Mouse (Mus musculus) gastrocnemius, postnatal 14 days (tissue): ENCODE measurements around the gene Fndc5. TPM values are rescaled to one million over a fixed set of nuclear protein-coding genes. Genes with fewer than 3 reads are reported as not detected.

Source experiments
- DNase-seq: peaks from one replicate; pipeline ENCODE4 v3.0.0; 2021; ENCODE audit warnings: mixed read lengths
- intact Hi-C: fragments of 180-260 bp; cut with DNase I; formaldehyde crosslinking; loops from one replicate; pipeline ENCODE4 v1.15.1; 2025; ENCODE audit warnings: low total_unique reads
- total RNA-seq, 2 experiments: library from RNA; stranded (reverse); gene quantifications; 2 replicates each; pipeline ENCODE4 v1.2.3; 2021

The Fndc5 gene
- total RNA-seq, 2 experiments from 2014 or later: 28.4 to 53.2 TPM

DNA sequence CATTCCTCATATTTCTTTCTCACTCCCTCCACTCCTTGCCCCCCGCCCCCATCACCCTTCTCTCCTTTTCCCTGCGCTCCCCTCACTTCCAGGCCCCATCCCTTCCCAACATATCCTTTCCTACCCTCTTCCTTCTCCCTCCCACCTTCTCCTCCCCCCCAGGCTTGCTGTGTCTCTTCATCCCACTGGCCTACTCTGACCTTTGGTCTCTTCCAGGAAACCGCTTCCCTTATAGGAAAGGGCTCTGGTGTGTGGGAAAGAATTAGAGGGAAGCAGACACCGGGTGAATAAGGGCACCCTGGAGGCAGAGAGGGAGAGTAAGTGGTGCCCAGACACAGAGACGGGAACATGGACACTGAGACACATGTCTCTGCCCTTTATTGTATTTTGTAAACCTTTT lies 54.9 kb downstream of the Fndc5 start:
- intact Hi-C loops: no loop called here
- no peak for DNase-seq

Other genes with a start within 250 kb of the Fndc5 start
- 1 to 10 TPM; 1.8 to 2.6 TPM for gene Azin2, start 174.6 kb upstream of the Fndc5 start, total RNA-seq
- 10 to 100 TPM; 43.4 to 46.2 TPM for gene Ak2, start 145.0 kb upstream of the Fndc5 start, total RNA-seq
- gene Rnf19b, start 78.7 kb upstream of the Fndc5 start, total RNA-seq: 10 to 100 TPM; 13.6 to 15.5 TPM
- gene Tmem54, start 31.5 kb upstream of the Fndc5 start, total RNA-seq: not detected
- gene Hpca, start 15.0 kb upstream of the Fndc5 start, total RNA-seq: under 1 TPM in 1 of 2 experiments, not detected in 1; 0.24 TPM
- 1 to 10 TPM; 5.2 to 7.1 TPM for gene S100pbp, start 52.7 kb downstream of the Fndc5 start, total RNA-seq
- 10 to 100 TPM; 38.6 to 38.9 TPM for gene Yars, start 52.8 kb downstream of the Fndc5 start, total RNA-seq
- 1 to 10 TPM; 2.3 to 2.5 TPM for gene C77080, start 124.4 kb downstream of the Fndc5 start, total RNA-seq
- 10 to 100 TPM; 50.0 to 63.6 TPM for gene Sync, start 150.6 kb downstream of the Fndc5 start, total RNA-seq
- gene Rbbp4, start 198.4 kb downstream of the Fndc5 start, total RNA-seq: 10 to 100 TPM; 66.0 to 67.2 TPM
- gene Zbtb8os, start 198.7 kb downstream of the Fndc5 start, total RNA-seq: 10 to 100 TPM; 24.0 to 25.1 TPM
- 1 to 10 TPM; 2.4 to 2.9 TPM for gene Zbtb8a, start 241.1 kb downstream of the Fndc5 start, total RNA-seq